Mouse (Mus musculus): ENCODE data around the gene Ccdc141. TPM values are rescaled to one million over a fixed set of nuclear protein-coding genes. Genes with fewer than 3 reads are reported as not detected.
"Not testable (repeated sequence)": the region's sequence is repeated elsewhere in the genome, so short reads cannot be mapped to it uniquely, and the experiment has no call there.

Gene Ccdc141
- polyA plus RNA-seq, 1 experiment, result 0.41 TPM

DNA sequence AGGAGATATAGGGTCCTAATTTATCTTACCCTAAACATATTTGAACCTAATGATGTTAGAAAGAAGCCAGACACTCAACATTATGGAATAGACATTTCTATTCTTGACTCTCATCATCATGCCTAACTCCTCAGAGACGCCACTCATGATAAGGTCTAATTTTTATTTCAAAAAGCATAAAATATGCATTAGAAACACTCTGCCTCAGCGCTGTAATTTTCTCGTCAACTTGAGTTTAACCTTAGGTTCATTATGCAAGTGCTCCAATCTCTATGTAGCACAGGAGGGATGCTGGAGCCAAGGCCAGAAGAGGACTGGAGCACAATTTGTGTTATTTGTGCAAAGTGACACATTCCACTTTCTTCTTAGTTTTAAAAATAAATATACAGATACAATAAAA lies 130.8 kb downstream of the Ccdc141 start:
- H3K27me3 ChIP-seq (ENCODE audit: control insufficient read depth, insufficient read depth, low read length), result no peaks in the 10 kb centered on the region
- no peak overlapping the region for H3K27ac ChIP-seq (ENCODE audit: insufficient read depth, low read depth, low read length)
- WGBS, result 92% methylated on average over 3 of the region's 3 CpGs
- no peak overlapping the region for H3K4me3 ChIP-seq (ENCODE audit: low read depth, low read length)
- TF ChIP-seq CTCF (IDR thresholded peaks at IDR 0.05; ENCODE audit: extremely low read depth, insufficient read length, insufficient replicate concordance, low read depth, low read length) (no peak), POLR2A (IDR thresholded peaks at IDR 0.05; ENCODE audit: low read depth, low read length) (no peak)
- H3K4me1 ChIP-seq (ENCODE audit: control insufficient read depth, insufficient read depth, insufficient read length, low read length), result no peaks in the 10 kb centered on the region
- H3K36me3 ChIP-seq (ENCODE audit: control insufficient read depth, insufficient read depth, low read length), result no peaks in the 10 kb centered on the region

GRCm38 (mm10) chr2:77039281-77039680 lies 131.2 kb downstream of the Ccdc141 start:
- Histone ChIP-seq H3K4me1 (ENCODE audit: control insufficient read depth, insufficient read depth, insufficient read length, low read length) (no peaks in the 10 kb centered on the region), H3K27ac (ENCODE audit: insufficient read depth, low read depth, low read length) (no peak overlapping the region), H3K4me3 (ENCODE audit: low read depth, low read length) (no peak overlapping the region), H3K27me3 (ENCODE audit: control insufficient read depth, insufficient read depth, low read length) (no peaks in the 10 kb centered on the region), H3K36me3 (ENCODE audit: control insufficient read depth, insufficient read depth, low read length) (no peaks in the 10 kb centered on the region)
- 80% methylated on average over 4 of the region's 4 CpGs for WGBS
- TF ChIP-seq CTCF (IDR thresholded peaks at IDR 0.05; ENCODE audit: extremely low read depth, insufficient read length, insufficient replicate concordance, low read depth, low read length) (no peak), POLR2A (IDR thresholded peaks at IDR 0.05; ENCODE audit: low read depth, low read length) (no peak)

DNA sequence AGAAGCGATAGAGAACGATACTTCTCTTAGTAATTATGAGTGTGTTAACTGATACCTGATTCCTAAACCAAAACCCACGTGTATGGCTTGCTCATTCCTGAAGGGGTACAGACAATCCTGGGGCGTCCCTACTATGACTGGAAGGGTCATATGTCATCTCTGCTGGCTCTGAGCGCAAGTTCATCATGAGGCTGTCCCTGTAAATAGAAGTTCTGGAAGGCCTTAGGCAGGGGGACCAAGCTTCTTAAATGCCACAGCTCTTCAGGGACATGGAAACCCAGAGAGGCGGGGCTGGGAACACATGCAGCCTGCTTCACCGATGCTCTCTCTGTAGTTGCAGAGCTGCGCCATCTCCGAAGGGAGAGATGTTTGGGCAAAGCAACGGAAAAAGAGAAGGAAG lies 133.2 kb downstream of the Ccdc141 start:
- Histone ChIP-seq H3K36me3 (ENCODE audit: control insufficient read depth, insufficient read depth, low read length) (no peaks in the 10 kb centered on the region), H3K27me3 (ENCODE audit: control insufficient read depth, insufficient read depth, low read length) (no peaks in the 10 kb centered on the region), H3K4me3 (ENCODE audit: low read depth, low read length) (no peak overlapping the region), H3K27ac (ENCODE audit: insufficient read depth, low read depth, low read length) (no peak overlapping the region), H3K4me1 (ENCODE audit: control insufficient read depth, insufficient read depth, insufficient read length, low read length) (no peaks in the 10 kb centered on the region)
- no peak for TF ChIP-seq POLR2A (IDR thresholded peaks at IDR 0.05; ENCODE audit: low read depth, low read length)
- WGBS, result 86% methylated on average over 10 of the region's 10 CpGs

DNA sequence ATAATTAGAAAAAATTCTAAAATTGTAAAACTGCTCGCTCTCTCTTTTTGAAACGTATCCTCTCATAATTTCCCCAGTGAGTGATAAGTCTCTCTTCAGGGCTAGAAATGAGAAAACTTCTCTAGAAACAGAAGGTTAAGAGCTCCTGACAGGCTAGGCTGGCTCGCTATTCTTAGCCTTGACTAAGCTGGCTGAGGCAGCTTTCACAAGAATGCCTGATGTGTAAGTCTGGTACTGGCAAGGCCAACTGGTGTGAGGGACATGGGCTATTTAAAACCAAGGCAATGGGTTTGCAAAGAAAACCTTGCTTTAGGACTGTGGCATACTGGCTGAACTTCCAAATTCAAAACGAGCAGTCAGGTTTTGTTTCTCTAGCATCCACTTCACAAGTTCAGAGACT lies 136.3 kb downstream of the Ccdc141 start:
- Histone ChIP-seq H3K36me3 (ENCODE audit: control insufficient read depth, insufficient read depth, low read length) (no peaks in the 10 kb centered on the region), H3K4me1 (ENCODE audit: control insufficient read depth, insufficient read depth, insufficient read length, low read length) (no peaks in the 10 kb centered on the region), H3K27ac (ENCODE audit: insufficient read depth, low read depth, low read length) (no peak overlapping the region), H3K27me3 (ENCODE audit: control insufficient read depth, insufficient read depth, low read length) (no peaks in the 10 kb centered on the region), H3K4me3 (ENCODE audit: low read depth, low read length) (no peak overlapping the region)
- WGBS, result 85% methylated on average over 4 of the region's 4 CpGs
- TF ChIP-seq POLR2A (IDR thresholded peaks at IDR 0.05; ENCODE audit: low read depth, low read length) (no peak), CTCF (IDR thresholded peaks at IDR 0.05; ENCODE audit: extremely low read depth, insufficient read length, insufficient replicate concordance, low read depth, low read length) (no peak)

GRCm38 (mm10) chr2:77033322-77034060 lies 136.9 kb downstream of the Ccdc141 start:
- Histone ChIP-seq H3K27ac (ENCODE audit: insufficient read depth, low read depth, low read length) (no peak overlapping the region), H3K36me3 (ENCODE audit: control insufficient read depth, insufficient read depth, low read length) (no peaks in the 10 kb centered on the region), H3K4me3 (ENCODE audit: low read depth, low read length) (no peak overlapping the region), H3K4me1 (ENCODE audit: control insufficient read depth, insufficient read depth, insufficient read length, low read length) (no peaks in the 10 kb centered on the region), H3K27me3 (ENCODE audit: control insufficient read depth, insufficient read depth, low read length) (no peaks in the 10 kb centered on the region)
- TF ChIP-seq CTCF (IDR thresholded peaks at IDR 0.05; ENCODE audit: extremely low read depth, insufficient read length, insufficient replicate concordance, low read depth, low read length) (no peak), POLR2A (IDR thresholded peaks at IDR 0.05; ENCODE audit: low read depth, low read length) (no peak)
- 86% methylated on average over 13 of the region's 13 CpGs for WGBS

GRCm38 (mm10) chr2:77020649-77021048 lies 149.8 kb downstream of the Ccdc141 start:
- Histone ChIP-seq H3K36me3 (ENCODE audit: control insufficient read depth, insufficient read depth, low read length) (no peaks in the 10 kb centered on the region), H3K4me3 (ENCODE audit: low read depth, low read length) (no peak overlapping the region), H3K27ac (ENCODE audit: insufficient read depth, low read depth, low read length) (no peak overlapping the region), H3K27me3 (ENCODE audit: control insufficient read depth, insufficient read depth, low read length) (no peaks in the 10 kb centered on the region; the same call in 1 of the 2 replicates), H3K4me1 (ENCODE audit: control insufficient read depth, insufficient read depth, insufficient read length, low read length) (no peaks in the 10 kb centered on the region)
- 77% methylated on average over 2 of the region's 2 CpGs for WGBS
- no peak for TF ChIP-seq POLR2A (IDR thresholded peaks at IDR 0.05; ENCODE audit: low read depth, low read length)
- no peak for TF ChIP-seq CTCF (IDR thresholded peaks at IDR 0.05; ENCODE audit: extremely low read depth, insufficient read length, insufficient replicate concordance, low read depth, low read length)

DNA sequence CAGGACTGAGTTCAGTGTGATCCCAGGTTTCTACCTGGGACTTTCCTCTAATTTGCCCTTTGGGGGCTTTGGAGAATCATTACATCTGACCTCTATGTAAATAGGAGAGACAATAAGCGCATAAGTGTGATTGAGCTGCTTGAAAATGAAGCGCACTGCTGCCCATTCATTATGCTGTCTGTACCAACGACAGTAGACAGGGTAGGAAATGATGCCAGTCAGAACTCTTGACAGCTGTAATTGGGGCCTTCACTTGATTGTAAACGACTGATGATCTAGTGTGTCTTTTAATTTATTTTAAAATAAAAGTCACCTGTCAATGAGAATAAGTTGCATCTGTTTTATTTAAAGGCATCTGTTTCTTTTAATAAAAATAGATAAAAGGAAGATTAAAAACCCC lies 152.7 kb downstream of the Ccdc141 start:
- Histone ChIP-seq H3K4me3 (ENCODE audit: low read depth, low read length) (no peak overlapping the region), H3K27me3 (ENCODE audit: control insufficient read depth, insufficient read depth, low read length) (no peaks in the 10 kb centered on the region; the same call in 1 of the 2 replicates), H3K4me1 (ENCODE audit: control insufficient read depth, insufficient read depth, insufficient read length, low read length) (no peaks in the 10 kb centered on the region), H3K27ac (ENCODE audit: insufficient read depth, low read depth, low read length) (no peak overlapping the region), H3K36me3 (ENCODE audit: control insufficient read depth, insufficient read depth, low read length) (no peaks in the 10 kb centered on the region)
- TF ChIP-seq POLR2A (IDR thresholded peaks at IDR 0.05; ENCODE audit: low read depth, low read length) (no peak), CTCF (IDR thresholded peaks at IDR 0.05; ENCODE audit: extremely low read depth, insufficient read length, insufficient replicate concordance, low read depth, low read length) (no peak)
- WGBS, result 65% methylated on average over 4 of the region's 4 CpGs

DNA sequence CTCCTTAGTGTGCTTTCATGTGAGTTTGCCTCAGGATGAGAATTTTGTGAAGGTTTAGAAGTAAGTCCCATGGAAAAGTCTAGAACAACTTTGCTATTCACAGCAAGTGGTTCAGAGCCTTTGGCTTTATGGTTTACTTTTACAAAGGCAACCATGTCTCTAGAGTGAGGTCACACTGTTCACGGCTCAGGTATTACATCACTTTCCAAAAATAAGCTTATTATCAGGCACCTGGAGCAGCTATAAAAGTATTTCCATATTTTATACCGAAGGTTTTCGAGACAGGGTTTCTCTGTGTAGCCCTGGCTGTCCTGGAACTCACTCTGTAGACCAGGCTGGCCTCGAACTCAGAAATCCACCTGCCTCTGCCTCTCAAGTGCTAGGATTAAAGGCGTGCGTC lies 157.0 kb downstream of the Ccdc141 start:
- H3K4me3 ChIP-seq (ENCODE audit: low read depth, low read length); H3K27ac ChIP-seq (ENCODE audit: insufficient read depth, low read depth, low read length); H3K27me3 ChIP-seq (ENCODE audit: control insufficient read depth, insufficient read depth, low read length); H3K4me1 ChIP-seq (ENCODE audit: control insufficient read depth, insufficient read depth, insufficient read length, low read length); H3K36me3 ChIP-seq (ENCODE audit: control insufficient read depth, insufficient read depth, low read length): not testable (repeated sequence)
- 73% methylated on average over 6 of the region's 6 CpGs for WGBS
